Mouse (Mus musculus) liver, embryonic 11.5 days (tissue): ENCODE data around the gene Slc18b1. TPM values are rescaled to one million over a fixed set of nuclear protein-coding genes. Genes with fewer than 3 reads are reported as not detected.

Source experiments
- ATAC-seq: fragments of 200-750 bp; cut with Nextera tagmentation; replicated peaks from 2 replicates; pipeline ENCODE4 v1.8.0; 2017; ENCODE audit warnings: moderate number of reproducible peaks, mild to moderate bottlenecking, moderate TSS enrichment, moderate library complexity; ENCODE audit not compliant: low FRiP score
- DNase-seq: peaks from one replicate; pipeline ENCODE4 v3.0.0-alpha.2; 2017; ENCODE audit warnings: low spot score
- H3K27ac ChIP-seq: fragments of 300-500 bp; sonication (generic); 2 replicates; pipeline ENCODE4 v1.5.1; 2014; ENCODE audit warnings: mild to moderate bottlenecking, low read depth, low read length, control low read depth
- H3K27me3 ChIP-seq: fragments of 300-500 bp; sonication (generic); replicated peaks from 2 replicates; pipeline ENCODE4 v1.6.1; 2014; ENCODE audit warnings: low read length, mixed read lengths; ENCODE audit not compliant: control insufficient read depth, insufficient read depth
- H3K36me3 ChIP-seq: fragments of 300-500 bp; sonication (generic); 2 replicates; pipeline ENCODE4 v1.6.1; 2014; ENCODE audit warnings: mild to moderate bottlenecking, low read length, moderate library complexity, mixed read lengths; ENCODE audit not compliant: control insufficient read depth, insufficient read depth
- H3K4me1 ChIP-seq: fragments of 300-500 bp; sonication (generic); replicated peaks from 2 replicates; pipeline ENCODE4 v1.6.1; 2014; ENCODE audit warnings: low read length, mixed read lengths; ENCODE audit not compliant: control insufficient read depth, insufficient read depth
- H3K4me2 ChIP-seq: fragments of 300-500 bp; sonication (generic); 2 replicates; pipeline ENCODE4 v1.6.1; 2014; ENCODE audit warnings: mild to moderate bottlenecking, control low read depth, moderate library complexity
- H3K4me3 ChIP-seq: fragments of 300-500 bp; sonication (generic); 2 replicates; pipeline ENCODE4 v1.5.1; 2014; ENCODE audit warnings: low read depth, low read length, control low read depth
- H3K9ac ChIP-seq: fragments of 300-500 bp; sonication (generic); 2 replicates; pipeline ENCODE4 v1.6.1; 2014; ENCODE audit warnings: low read depth, low read length, control low read depth
- H3K9me3 ChIP-seq: fragments of 300-500 bp; sonication (generic); 2 replicates; pipeline ENCODE4 v1.6.1; 2016; ENCODE audit warnings: low read length, inconsistent platforms, mixed read lengths; ENCODE audit not compliant: control insufficient read depth
- WGBS: fragments of 180-500 bp; shearing (Covaris S2); extraction: QIAGEN DNeasy Blood & Tissue Kit; methylation state at CpG from one replicate; pipeline ENCODE4 v1.1.7; 2014; 5-methylcytosine and 5-hydroxymethylcytosine counted together
- polyA plus RNA-seq: library from polyadenylated mRNA; unstranded; fragments of >200 nt; fragmentation: Nextera tagmentation; extraction: Ambion mirVana; gene quantifications from 2 replicates; pipeline ENCODE4 v1.2.1, GENCODE M21; 2014

Slc18b1 gene
- 5.6 and 6.3 TPM in 2 replicates for polyA plus RNA-seq

DNA sequence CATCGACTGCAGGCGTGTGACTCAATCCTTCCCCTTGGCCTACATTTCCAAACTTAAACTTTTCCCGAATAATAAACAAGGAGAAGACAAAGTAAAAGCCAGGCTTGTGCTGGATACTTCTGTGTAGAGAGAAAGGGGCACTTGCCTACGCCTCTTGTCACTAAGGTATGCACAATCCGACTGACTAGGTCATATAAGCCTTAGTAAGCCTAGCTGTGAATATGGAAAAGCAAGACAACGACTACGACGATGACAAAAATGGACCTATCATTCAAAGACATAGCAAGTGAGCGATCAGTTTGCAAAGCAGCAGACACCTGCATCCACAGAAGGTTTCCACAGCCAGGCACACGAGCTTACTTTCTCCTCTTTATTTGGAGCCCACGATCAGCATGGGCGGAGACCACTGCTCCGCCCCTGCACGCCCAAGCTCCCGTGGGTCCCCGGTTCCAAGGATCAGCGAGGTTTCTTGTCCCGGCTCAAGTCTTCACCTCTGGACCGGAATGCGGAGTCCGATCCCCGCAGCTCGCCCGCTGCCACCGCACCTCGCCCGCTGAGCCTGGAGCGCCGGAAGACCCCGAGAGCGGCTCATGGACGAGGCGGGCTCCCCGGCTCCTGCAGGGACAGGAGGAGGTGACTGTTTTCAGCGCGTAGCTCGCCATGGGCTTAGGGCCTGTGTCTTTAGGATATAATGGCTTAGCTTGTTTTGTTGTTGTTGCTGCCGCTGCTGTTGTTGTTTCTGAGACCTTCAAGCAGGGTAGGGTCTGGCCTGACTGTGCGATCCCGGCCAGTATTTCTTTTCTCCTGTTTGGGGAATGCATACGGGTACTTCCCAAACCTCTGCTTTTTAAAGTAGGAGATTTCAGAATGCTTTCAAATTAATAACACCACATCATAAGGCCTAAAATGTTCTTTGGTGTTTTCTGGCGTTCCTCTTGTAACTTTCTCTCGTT is at the start of gene Slc18b1:
Gene Slc18b1 (plus strand): TSS at position 436 of the 953 bp plus-strand sequence.
- Histone ChIP-seq H3K9me3 (no peaks in the 10 kb centered on the region), H3K27me3 (no peaks in the 10 kb centered on the region), H3K4me3 (peak within 1 kb of the TSS; percentile 57), H3K4me1 (0 out of 2 replicates have a peak, but pooled peaks cover 3% of the 10 kb centered on the region), H3K36me3 (no peaks in the 10 kb centered on the region), H3K27ac (no peak within 1 kb of the TSS), H3K9ac (peak within 1 kb of the TSS; percentile 69), H3K4me2 (peak within 1 kb of the TSS; percentile 75)
- DNase-seq, result peak; percentile 61
- WGBS, result 9% methylated on average over 43 of the region's 43 CpGs
- peak; percentile 48 for ATAC-seq

DNA sequence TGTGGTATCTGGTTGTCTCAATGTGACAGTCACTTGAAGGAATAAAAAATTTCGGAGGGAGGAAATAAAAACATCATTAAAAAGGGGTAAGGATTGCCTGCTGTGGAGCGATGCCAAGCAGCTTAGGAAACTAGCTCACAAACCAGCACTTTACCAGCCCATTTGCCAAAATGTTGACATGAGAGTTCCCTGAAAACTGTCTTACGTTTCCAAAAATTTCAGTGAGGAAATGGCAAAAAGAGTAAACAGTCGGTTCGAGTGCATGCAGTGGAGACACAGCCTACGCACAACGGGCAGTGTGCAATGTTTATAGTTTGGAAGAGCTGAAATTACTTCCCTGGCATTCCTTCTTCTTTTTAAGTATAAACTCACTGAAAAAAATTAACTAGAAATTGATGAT is 42.6 kb upstream of the Slc18b1 start:
- no peak overlapping the region for H3K4me3 ChIP-seq
- 74% methylated on average over 7 of the region's 7 CpGs for WGBS
- H3K9me3 ChIP-seq, result no peaks in the 10 kb centered on the region
- no peaks in the 10 kb centered on the region for H3K27me3 ChIP-seq
- no peak overlapping the region for H3K4me2 ChIP-seq
- DNase-seq (no peak), ATAC-seq (no peak)
- H3K9ac ChIP-seq, result no peak overlapping the region
- H3K27ac ChIP-seq, result no peak overlapping the region
- no peaks in the 10 kb centered on the region for H3K36me3 ChIP-seq
- no peaks in the 10 kb centered on the region for H3K4me1 ChIP-seq

DNA sequence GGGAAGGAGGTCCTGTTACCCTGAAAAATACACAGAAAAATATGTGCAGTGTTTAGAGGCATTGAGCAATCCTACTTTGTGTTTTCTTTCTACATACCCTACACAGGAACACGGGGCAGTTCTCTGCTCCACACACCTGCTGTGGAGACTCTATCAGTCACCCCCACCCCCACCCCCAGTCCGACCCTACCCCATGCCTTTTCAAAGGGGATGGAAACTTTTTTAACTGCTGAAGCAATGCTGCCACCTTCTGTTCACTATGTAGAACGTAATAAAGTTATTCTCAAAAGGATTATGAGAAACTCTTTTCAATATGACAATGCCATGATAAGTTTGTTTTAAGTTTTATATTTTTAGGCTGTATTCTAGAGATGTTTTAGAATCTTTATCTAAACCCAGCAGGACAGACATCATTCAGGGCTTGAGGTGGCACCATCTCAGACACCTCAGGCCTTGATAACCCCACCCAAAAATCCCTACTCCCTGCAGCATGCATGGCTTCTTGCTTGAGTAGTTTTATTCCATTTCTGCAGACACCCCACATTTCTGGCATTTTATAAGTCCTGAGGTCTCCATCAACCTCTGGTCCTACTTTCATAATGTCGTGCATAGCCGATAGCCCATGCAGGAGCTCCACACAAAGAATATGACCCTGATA is 19.4 kb upstream of the Slc18b1 start:
- H3K27me3 ChIP-seq, result no peaks in the 10 kb centered on the region
- H3K9ac ChIP-seq, result no peak overlapping the region
- WGBS, result 36% methylated on average over 5 of the region's 5 CpGs
- H3K4me3 ChIP-seq, result no peak overlapping the region
- H3K4me2 ChIP-seq, result no peak overlapping the region
- DNase-seq, result no peak
- H3K36me3 ChIP-seq, result no peaks in the 10 kb centered on the region
- no peaks in the 10 kb centered on the region for H3K9me3 ChIP-seq
- H3K27ac ChIP-seq, result no peak overlapping the region
- ATAC-seq, result no peak
- H3K4me1 ChIP-seq, result peaks cover 2% of the 10 kb centered on the region; the same call in 1 of the 2 replicates

DNA sequence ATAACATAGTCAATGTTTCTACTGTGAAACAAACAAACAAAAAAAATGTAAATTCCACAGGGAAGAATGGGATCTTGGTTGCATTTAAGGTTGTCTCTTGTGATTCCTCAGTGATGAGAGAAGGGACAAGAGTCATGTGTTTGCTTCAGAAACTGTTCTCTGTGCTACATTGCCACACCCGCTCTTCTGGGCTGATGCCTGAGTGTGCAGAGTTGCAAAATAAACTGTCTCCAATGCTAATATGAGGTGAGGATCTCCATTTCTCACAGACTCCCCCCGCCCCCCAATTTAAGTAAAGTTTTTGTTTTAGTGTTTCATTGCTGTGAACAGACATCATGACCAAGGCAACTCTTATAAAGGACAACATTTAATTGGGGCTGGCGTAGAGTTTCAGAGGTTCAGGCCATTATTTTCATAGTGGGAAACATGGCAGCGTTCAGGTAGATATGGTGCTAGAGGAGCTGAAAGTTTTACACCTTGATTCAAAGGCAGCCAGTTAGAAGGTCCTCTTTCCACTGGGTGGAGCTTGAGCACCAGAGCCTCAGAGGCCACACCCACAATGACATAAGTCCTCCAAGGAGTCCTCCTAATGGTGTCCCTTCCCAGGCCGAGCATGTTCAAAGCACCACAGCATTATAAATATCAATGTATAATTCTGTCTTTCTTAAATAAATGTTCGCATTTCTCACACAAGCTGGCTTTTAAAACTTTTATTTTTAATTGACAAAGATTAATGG is 16.1 kb upstream of the Slc18b1 start:
- Histone ChIP-seq H3K4me2 (no peak overlapping the region), H3K36me3 (peaks cover 16% of the 10 kb centered on the region), H3K9me3 (no peaks in the 10 kb centered on the region), H3K9ac (no peak overlapping the region), H3K4me1 (peaks cover 9% of the 10 kb centered on the region), H3K27ac (no peak overlapping the region), H3K4me3 (no peak overlapping the region), H3K27me3 (no peaks in the 10 kb centered on the region)
- 76% methylated on average over 6 of the region's 6 CpGs for WGBS
- DNase-seq, result no peak
- ATAC-seq, result peak; percentile 53

DNA sequence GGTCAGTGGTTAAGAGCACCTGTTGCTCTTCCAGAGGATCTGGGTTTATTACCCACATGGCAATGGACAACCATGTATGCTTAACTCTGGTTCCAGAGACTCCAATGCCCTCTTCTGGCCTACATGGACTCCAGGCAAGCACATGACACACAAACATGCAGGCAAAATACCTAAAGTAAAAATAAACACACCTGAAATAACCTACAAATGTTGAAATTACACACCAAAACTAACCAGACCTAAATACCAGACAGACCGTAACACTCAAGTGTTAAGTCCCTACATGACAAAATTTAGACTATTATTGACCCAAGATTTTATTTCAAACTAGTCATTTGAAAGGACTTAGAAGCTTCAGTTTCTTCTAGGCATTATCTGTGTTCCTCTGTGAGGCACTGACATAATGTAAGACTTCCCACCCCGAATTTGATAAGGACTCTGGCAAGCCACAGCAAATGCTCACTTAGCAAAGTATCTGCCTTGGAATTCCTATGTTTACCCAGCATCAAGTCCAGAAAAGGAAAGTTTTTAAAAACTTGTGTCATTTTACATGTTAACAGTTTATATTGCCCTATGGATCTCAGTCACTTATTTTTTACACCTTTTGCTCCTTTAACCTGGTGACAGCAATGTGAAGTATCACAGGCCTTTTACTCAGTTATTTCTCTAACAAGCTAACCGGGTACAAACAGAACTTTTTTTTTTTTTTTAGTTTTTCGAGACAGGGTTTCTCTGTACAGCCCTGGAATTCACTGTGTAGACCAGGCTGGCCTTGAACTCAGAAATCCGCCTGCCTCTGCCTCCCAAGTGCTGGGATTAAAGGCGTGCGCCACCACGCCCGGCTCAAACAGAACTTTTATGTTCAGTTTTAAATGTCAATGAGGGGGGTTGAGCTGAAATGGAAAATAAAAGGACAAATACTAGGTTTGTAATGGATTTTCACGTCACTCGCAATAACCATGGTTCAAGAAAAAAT is 14.7 kb upstream of the Slc18b1 start:
- Histone ChIP-seq H3K4me2 (no peak overlapping the region), H3K36me3 (peaks cover 18% of the 10 kb centered on the region), H3K27ac (peak overlapping the region; percentile 36), H3K9ac (no peak overlapping the region), H3K27me3 (no peaks in the 10 kb centered on the region), H3K4me3 (no peak overlapping the region), H3K9me3 (no peaks in the 10 kb centered on the region), H3K4me1 (peaks cover 10% of the 10 kb centered on the region)
- 59% methylated on average over 11 of the region's 11 CpGs for WGBS
- ATAC-seq (peak; percentile 36), DNase-seq (no peak)

DNA sequence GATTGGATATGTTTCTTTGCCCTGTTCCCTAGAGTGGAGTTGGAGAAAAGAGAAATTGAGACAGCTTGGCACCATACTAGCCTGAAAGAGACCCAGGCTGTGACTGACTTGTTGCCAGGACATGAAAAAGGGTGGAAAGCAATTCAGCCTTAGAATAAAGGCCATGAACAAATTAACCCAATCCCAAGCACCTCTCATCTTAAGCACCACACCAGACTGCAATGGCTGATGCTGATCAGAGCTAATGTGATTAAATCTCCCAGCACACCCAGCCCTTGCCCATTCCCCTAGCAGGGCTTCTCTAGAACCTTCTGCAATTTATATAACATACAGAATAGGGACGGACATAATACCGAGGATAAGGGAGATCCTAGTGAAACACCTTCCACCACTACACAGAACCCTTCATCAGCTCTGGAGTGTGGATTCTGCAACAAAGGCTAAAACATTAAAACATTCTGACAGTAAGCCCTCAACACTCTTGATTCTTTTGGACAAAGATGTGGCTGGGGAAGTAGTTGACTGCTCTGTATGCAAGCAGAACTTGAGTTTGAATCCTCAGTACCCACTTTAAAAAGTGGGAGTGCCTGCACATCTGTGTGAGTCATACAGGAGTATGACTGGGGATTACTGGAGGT is 13.8 kb upstream of the Slc18b1 start:
- Histone ChIP-seq H3K4me1 (peaks cover 10% of the 10 kb centered on the region), H3K4me3 (no peak overlapping the region), H3K36me3 (peaks cover 18% of the 10 kb centered on the region), H3K27ac (peak overlapping the region; percentile 14), H3K27me3 (no peaks in the 10 kb centered on the region), H3K4me2 (no peak overlapping the region), H3K9ac (0 out of 2 replicates have a peak overlapping the region, but pooled peaks have one; percentile 13), H3K9me3 (no peaks in the 10 kb centered on the region)
- 27% methylated on average over 2 of the region's 2 CpGs for WGBS
- DNase-seq (no peak), ATAC-seq (peak; percentile 19)

DNA sequence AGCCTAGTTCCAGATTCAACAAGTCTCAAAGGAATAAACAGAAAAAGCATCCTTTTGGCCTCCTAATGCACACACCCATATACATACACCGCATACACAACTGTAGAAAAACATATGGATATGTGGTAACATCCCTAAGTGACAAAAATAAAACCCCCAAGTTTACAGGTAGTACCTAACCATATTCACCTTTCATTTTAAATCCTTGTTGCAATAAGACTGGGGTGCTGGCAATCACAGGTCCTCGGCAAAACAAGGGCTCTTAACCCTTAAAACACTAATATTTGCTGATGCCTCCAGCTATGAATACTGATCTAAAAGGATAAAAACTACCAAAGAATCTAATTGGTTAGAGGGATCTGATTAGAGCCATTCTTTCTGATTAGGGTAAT is 13.3 kb upstream of the Slc18b1 start:
- Histone ChIP-seq H3K4me2 (no peak overlapping the region), H3K4me3 (no peak overlapping the region), H3K36me3 (peaks cover 18% of the 10 kb centered on the region), H3K9ac (no peak overlapping the region), H3K9me3 (no peaks in the 10 kb centered on the region), H3K27me3 (no peaks in the 10 kb centered on the region), H3K27ac (peak overlapping the region; percentile 14), H3K4me1 (peaks cover 13% of the 10 kb centered on the region)
- WGBS, result 16% methylated on average over 2 of the region's 2 CpGs
- no peak for DNase-seq
- no peak; the same call in 1 of the 2 replicates for ATAC-seq
